Mouse (Mus musculus): ENCODE measurements at regions not wholly inside any gene's neighbourhood (a gene's known extent, or its start where the extent isn't known, plus 50 kb on each side); places are given as distances from the start of the nearest gene placed in this dataset.

DNA sequence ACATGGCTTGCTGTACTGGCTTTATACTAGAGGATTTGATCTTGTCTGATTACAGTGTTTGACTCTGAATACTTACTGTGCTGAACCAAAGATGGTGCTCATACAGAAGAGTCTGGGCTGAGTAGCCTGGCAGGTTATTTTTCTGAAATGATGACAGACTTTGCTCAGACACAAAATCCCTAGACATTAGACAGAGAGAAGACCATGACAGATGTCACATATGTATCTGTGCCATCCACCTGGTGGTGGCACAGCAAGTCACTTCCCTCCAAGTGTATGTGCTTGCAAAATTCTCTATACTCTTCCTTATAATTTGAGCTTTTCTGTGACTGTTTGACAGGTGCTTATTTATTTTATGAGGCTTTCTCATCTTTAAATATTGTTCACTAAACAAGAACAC, 80.7 kb downstream of the Gm7361 start:
- no peak for DNase-seq

- DNase-seq: no peak
Observed at GRCm38 (mm10) chr5:26339266-26339665, 81.8 kb downstream of the Gm7361 start.

GRCm38 (mm10) chr5:26355156-26355555, 97.7 kb downstream of the Gm7361 start:
- no peak for DNase-seq

DNA sequence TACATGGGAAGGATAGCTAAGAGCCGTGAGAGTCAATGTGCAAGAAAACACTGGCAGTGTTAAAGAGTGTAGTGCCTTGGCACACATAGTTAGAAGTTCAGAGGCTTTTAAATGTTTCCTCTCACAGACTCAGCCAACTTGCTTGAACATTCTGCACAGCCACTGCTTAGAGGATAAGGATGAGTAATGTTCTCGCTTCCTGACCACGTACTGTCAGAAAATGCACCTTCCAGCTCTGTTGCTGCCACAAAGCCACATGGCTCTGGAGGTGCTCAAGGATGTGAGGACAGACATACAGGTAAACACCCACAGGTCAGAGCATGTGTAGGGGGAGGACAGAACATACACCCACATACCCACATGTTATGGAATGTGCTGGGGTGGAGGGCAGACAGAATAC, 101.6 kb downstream of the Gm7361 start:
- no peak for DNase-seq

DNA sequence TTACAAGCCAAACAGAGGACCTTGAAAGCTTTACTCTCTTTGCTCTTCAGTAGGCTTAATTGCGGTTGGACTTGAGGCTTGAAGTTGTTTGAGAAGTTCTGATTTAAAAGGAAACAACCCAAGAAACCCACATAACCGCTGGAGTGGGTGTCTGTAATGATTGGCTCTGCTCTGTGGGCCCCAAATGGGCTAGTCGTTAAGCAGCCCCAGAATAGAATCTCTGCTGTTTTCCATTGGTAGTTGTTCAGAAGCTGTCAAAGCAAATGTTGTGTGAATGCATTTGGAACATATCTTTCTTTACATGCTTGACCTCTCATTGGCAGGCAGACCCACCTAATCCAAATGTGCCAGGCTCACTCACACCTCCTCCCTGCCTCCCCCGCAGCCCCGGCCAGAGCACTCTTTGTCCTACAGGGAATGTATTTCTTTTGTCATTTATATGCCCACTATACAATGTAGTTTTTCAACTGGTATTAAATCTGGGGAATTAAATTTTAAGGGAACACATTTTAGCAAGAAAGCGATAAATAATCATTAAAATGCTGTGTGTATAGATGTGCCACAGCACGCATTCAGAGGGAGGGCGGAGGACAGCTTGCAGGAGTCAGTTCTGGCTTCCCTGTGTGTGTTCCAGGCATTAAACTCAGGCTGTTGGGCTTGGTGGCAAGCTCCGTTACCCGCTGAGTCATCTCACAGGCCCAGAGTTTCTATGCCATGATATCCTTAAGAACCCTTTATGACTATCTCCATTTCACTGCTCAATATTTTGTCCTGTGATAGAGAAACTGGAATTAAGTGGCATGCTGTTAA, 116.9 kb downstream of the Gm7361 start:
- no peak for DNase-seq

GRCm38 (mm10) chr5:26407088-26407672, 149.7 kb downstream of the Gm7361 start:
- no peak for DNase-seq

DNA sequence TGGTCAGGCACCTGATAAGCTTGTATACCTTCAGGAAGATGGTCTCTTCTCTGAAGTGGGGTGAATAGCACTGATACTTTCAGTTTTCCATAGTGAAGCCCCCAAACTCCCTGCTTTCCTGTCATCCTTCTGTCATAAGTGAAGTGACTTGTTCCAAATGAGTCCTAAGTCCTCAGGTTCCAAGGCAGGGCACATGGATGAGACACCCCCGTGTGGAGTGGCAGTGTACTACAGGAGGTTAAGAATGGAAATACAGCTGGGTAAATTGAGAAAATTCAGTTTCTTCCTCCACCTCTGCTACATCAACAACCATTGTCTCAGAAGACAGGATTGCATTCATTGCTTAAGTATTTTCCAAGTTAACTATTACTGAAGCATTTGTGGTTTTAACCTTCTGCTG, 155.7 kb downstream of the Gm7361 start:
- DNase-seq: no peak

GRCm38 (mm10) chr5:26444331-26445200, 187.1 kb downstream of the Gm7361 start:
- no peak for DNase-seq

GRCm38 (mm10) chr5:26451306-26451705, 193.8 kb downstream of the Gm7361 start:
- DNase-seq: no peak

GRCm38 (mm10) chr5:26457627-26458026, 200.1 kb downstream of the Gm7361 start:
- DNase-seq: no peak

GRCm38 (mm10) chr5:26466666-26467065, 209.2 kb downstream of the Gm7361 start:
- no peak for DNase-seq

DNA sequence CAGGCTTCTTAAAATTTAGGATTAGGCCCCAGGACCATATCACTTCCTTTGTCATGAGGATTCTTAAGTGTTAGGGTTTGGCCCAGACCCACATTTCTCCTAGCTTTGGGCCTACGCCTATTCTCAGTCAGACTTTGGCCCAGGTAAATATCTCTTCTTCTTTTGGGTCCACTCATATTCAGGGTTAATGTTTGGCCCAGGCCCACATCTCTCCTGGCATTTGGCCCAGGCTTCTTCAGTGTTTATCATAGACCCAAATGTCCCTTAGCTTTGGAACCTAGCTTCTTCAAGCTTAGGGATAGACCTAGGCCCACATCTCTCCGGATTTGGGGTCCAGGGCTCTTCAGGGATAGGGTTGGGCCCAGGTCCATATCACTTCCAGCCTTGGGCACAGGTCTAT, 228.2 kb downstream of the Gm7361 start:
- peak; percentile 57 for DNase-seq

GRCm38 (mm10) chr5:26494003-26494402, 236.5 kb downstream of the Gm7361 start:
- no peak for DNase-seq

DNA sequence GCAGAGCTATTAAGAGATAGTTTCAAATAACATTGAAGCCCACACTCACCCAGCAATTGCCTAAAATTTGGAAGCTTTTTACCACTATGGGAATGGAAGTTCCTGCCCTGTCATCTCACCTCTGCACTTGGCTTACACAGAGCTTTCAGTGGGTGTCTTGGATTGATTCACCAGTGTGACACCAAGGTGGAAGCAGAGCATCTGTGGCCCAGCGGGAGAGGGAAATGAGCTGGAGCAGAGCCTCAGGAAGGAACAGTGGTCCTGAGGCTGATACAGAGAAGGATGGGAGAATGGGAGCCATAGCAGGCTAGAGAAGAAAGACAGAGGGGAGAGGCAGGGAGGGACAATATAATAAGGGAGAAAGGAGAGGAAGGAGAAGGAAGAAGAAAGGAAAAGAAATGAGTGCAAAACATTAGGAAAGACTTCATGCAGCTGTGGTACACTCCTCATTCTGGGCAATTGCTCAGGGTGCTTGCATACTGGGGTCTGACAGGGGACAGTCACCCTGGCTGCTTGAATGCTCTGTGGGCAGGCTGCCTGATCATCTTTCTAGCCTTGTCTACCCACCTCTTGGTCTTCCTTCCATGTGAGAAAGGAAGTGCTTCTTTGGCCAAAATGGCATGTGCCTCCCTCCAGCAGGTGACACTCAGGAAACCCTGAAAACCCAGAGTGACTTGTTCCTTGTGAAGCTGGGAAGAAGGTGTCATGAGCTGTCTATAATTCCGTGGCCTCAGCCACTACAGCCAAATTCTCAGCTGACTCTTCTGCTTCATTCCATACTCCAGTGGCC, 240.3 kb downstream of the Gm7361 start:
- no peak for DNase-seq

- no peak for DNase-seq
Observed at GRCm38 (mm10) chr5:26509525-26510168, 252.2 kb downstream of the Gm7361 start.

DNA sequence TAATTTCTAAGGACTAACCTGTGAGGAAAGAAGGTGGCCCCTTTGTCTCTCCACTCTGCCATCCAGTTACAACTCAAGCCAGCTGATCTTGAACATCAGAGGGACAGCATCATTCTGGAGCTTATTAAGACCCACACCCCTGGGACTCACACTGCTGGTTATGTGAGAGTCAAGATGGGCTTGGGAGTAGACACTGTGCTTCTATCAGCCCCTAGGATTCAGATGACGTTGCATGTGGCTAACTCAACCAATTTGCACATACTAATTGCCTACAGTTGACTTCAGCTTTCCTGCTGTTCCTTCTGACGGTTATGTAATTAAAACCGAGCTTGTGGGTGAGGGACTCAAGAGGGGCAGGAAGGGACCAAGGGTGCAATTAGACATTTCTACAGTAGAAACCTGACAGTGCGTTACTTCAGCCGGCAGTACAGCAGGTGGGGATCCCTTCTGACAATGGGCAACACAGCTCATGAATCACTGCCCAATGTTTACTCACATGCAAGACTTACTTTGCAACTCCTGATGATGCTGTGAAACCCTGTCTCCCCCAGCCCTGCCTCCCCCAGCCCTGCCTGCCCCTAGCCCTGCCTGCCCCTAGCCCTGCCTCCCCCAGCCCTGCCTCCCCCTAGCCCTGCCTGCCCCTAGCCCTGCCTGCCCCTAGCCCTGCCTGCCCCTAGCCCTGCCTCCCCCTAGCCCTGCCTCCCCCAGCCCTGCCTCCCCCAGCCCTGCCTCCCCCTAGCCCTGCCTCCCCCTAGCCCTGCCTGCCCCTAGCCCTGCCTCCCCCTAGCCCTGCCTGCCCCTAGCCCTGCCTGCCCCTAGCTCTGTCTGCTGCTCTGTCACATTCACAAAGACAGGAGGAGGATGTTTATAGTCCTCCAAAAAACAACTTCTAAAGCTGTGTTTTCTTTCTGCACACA, 255.8 kb downstream of the Gm7361 start:
- no peak for DNase-seq

DNA sequence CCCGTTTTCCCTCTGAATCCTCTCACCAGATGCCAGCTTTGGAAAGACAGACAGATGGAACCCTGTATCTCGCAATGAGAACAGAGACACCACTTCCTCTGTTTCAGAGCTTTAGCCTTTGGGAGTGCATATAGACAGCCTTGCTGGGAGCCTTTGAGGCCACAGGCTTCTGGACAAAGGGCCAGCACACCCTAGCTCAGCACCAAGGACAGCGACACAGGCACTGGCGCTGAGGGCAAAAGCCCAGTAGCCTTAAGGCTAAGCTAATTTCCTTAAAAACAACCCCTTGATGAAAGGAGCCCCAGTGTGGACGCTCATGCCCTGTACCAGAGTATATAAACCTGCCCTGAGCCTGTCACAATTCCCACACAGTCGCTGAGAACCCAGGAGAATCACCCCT, 278.1 kb downstream of the Gm7361 start:
- no peak for DNase-seq

- no peak for DNase-seq
Observed at GRCm38 (mm10) chr5:26563291-26563690, 253.7 kb upstream of the Dpp6 start.

DNA sequence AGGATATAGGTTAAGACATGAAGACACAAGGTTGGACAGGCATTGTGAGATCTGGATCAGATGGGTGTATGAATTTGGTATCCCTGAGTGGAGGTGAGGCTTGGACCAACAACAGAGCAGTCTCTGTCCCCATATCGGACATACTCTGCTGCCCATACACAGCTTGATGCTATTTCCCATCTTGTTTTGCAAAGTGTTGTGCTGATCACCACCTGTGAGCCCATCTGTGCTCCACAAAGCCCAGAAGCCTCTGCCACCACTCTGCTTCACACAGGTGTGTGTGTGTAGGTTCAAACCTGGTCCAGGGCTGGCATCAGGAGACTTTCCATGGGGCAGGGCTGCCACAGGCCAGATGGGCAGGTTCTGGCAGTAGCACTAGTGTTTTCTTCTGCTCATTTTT, 252.9 kb upstream of the Dpp6 start:
- no peak for DNase-seq

DNA sequence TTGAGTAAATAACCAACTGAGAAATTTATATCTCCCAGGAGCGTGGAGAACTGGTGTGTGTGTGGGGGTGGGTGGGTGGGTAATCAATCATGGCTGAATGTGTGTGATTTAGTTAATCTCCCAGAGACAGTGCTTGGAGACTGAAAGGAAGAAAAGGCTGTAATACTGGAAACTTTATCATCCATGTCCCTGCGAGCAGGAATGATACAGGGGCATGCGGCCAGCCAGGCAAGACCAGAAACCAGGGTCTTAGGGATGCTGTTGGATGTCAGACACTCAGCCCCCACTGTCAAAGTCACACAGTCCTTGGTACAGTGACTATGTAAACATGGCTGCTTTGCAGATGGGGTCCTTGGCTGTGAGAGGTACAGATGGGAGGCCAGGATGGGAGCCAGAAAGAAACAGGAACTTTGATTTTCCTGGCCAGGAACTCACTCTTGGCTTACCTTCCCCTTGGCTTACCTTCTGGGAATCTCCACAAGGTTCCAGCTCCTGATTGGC, 244.3 kb upstream of the Dpp6 start:
- no peak for DNase-seq

DNA sequence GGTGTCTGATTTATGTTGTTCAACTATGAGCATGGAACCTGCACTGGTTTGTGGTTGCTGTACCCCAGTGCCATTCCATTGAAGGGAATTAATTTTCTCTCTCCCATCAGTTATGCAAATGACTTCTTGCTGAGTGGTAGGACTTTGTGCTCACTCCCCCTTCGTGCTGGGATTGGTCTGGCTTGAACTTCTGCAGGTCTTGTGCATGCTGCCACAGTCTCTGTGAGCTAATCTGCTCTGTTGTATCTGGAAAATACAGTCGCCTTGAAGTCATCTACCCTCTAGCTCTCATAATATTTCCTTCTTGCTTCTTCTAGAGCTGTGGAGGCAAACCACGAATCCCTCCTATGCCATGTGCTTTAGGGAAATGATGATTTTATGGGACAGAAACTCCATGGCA, 243.6 kb upstream of the Dpp6 start:
- no peak for DNase-seq
